Mouse (Mus musculus): ENCODE results near the gene Kcnab3. TPM values are rescaled to one million over a fixed set of nuclear protein-coding genes. Genes with fewer than 3 reads are reported as not detected.

Kcnab3 gene
- polyA plus RNA-seq, 1 experiment from 2014 or later, result 5.1 TPM

DNA sequence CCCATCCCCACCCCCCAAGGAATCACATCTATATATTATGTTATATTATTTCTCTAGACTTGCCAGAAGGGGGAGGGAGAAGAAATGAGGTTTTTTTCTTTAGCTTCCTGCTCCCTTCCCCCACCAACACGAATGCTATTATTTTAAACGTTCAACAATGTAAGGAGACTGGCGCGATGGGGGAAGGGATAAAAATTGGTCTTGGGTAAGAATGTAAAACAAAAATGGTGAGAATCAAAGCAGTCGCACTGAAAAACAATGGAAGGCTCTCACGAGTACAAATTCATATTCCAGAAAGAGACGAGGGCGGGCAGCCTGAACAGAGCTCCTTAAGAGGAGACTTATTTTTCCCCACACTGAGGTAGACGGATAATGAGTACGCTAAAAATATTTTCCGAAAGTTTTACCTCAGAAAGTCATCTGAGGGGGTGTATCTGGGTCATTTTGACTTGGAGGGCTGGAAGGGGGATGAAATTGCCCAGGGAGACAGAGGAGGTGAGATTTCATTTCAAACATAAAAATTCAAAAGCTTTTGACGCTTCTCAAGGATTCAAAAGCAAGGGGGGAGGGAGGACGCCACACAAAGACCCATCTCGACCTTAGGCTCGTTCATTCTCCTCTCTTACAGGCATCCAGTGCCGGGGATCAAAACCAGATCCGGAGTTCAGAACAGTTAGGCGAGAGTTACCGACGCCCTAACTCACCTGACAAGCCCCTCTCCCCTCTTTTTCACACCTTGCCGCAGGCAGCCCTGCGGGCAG, 41.0 kb downstream of the Kcnab3 start:
- H3K36me3 ChIP-seq, result peaks cover 24% of the 10 kb centered on the region
- no peaks in the 10 kb centered on the region for H3K9me3 ChIP-seq
- H3K4me3 ChIP-seq, result peak overlapping the region; percentile 96
- under 1% methylated on average over 22 of the region's 22 CpGs for WGBS
- peak overlapping the region; percentile 94 for H3K4me2 ChIP-seq
- peak overlapping the region; percentile 100 for H3K9ac ChIP-seq
- no peaks in the 10 kb centered on the region for H3K27me3 ChIP-seq
- ATAC-seq (ENCODE audit: low FRiP score), result no peak
- peak overlapping the region; percentile 100 for H3K27ac ChIP-seq
- peaks cover 63% of the 10 kb centered on the region for H3K4me1 ChIP-seq (replicated peaks)

DNA sequence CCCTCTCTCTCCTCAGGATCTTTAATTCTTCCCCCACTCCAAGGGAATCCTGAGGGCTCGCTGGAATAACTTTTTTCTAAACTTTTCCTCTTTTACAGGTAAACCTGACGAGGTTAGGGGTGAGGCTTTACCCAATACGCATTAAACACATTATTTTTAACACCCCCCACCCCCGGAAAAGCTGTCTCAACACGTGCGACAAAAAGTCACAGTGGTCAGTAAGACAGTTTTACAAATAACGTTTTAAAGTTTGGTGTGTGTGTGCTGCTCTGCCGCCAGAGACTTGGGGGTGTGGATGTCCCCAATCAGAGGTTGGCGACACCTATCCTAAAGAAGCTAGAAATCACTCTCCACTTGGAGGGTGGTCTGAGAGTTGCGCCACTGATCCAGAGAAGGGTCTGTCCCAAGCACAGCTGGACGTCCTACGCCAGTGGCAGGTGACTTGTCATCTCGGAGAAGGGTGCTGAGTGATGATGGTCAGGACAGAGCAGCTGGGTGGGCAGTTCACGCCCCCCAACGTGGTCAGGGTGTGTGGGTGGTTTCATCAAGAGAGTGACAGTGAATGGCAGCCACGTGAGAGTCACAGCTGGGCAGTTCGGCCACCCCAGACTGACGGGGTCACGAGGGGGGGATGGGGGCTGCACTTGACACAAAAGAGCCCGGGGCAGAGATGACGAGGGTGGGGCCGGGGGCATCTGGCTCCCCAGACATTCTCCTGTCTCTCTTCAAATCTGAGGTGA, 41.7 kb downstream of the Kcnab3 start:
- Histone ChIP-seq H3K4me3 (peak overlapping the region; percentile 96), H3K27me3 (no peaks in the 10 kb centered on the region), H3K9me3 (no peaks in the 10 kb centered on the region), H3K27ac (peak overlapping the region; percentile 100), H3K4me1 (replicated peaks) (peaks cover 66% of the 10 kb centered on the region), H3K4me2 (peak overlapping the region; percentile 94), H3K36me3 (peaks cover 18% of the 10 kb centered on the region), H3K9ac (peak overlapping the region; percentile 100)
- ATAC-seq (ENCODE audit: low FRiP score), result no peak; the same call in 1 of the 2 replicates
- under 1% methylated on average over 22 of the region's 22 CpGs for WGBS

DNA sequence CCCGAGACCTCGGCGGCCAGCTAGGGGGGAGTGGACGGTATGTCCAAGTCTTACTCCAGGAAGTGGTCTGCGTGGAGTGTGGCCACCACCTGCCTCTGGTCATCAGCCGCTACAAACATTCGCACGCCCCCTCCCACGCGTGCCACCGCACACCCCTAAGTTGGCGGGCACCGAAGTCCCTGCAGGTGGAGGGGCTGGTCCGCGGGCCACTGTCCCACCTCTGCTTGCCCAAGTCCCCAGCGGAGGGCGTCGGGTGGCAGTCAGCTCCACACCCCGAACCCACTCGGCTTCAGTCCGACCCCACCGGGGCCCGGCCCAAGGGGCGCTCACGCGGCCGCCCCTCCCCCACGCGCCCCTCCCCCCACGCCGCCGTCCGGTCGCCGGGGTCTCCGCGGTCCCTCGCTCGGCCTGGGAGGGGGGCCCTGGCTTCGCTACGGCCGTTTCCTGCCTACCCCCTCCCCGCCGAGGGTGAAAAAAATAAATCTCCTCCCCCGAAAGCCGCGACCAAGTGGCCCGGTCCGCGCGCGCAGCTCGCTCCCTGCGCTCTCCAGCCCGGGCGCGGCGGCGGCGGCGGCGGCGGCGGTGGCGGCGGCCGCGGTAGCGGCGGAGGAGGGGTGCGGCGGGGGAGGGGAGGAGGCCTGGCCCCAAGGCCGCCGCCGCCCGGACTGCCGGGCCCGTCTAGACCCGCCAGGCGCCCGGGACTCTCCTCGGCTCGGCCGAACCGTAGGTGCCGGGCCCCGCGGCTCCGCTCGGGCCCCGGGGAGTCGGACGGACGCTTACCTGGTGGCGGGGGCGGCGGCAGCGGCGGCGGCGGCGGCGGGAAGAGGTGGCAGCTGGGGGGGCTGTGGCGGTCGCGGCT, 42.5 kb downstream of the Kcnab3 start:
- Histone ChIP-seq H3K4me1 (replicated peaks) (peaks cover 71% of the 10 kb centered on the region), H3K27me3 (no peaks in the 10 kb centered on the region), H3K9ac (peak overlapping the region; percentile 100), H3K36me3 (peaks cover 18% of the 10 kb centered on the region), H3K4me2 (peak overlapping the region; percentile 94), H3K9me3 (no peaks in the 10 kb centered on the region), H3K27ac (peak overlapping the region; percentile 100), H3K4me3 (peak overlapping the region; percentile 96)
- WGBS, result 0% methylated on average over 43 of the region's 106 CpGs
- ATAC-seq (ENCODE audit: low FRiP score), result peak; percentile 11; the same call in 1 of the 2 replicates

DNA sequence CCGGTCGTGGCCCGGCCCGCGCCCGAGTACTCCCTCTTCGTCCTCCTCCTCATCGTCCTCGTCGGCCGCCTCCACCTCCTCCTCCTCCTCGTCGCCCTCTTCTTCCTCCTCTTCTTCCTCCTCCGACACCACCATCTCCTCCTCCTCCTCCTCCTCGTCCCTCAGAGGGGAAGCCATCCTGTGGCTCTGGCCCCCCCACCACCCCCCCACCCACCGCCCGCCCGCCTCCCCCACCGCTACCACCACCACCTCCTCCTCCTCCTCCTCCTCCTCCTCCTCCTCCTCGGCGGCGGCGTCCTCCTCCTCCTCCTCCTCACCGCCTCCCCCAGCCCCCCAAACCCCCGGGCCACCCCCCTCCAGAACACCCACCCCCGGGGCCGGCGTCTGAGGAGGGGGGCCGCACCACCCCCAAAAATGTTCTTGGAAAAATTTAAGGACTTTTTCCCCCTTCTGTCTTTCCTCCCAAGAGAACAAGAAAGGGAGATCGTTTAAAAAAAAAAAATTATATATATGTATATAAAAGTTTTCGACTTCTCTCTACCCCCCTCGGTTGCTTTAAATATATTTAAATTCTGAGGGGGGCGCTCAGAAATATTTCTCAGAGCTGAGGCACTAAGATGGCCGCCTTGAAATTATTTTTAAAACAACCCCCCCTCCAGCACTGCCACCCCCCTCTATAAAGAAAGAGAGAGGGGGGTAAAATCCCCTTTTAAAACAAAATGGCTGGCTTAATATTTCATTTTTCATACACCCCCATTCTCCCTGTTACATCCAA, 43.3 kb downstream of the Kcnab3 start, which contains the start of gene Chd3:
TSS of gene Chd3 (minus strand) at position 192 of the 775 bp plus-strand sequence.
- Histone ChIP-seq H3K4me1 (replicated peaks) (peaks cover 64% of the 10 kb centered on the region), H3K4me2 (peak within 1 kb of the TSS; percentile 94)

DNA sequence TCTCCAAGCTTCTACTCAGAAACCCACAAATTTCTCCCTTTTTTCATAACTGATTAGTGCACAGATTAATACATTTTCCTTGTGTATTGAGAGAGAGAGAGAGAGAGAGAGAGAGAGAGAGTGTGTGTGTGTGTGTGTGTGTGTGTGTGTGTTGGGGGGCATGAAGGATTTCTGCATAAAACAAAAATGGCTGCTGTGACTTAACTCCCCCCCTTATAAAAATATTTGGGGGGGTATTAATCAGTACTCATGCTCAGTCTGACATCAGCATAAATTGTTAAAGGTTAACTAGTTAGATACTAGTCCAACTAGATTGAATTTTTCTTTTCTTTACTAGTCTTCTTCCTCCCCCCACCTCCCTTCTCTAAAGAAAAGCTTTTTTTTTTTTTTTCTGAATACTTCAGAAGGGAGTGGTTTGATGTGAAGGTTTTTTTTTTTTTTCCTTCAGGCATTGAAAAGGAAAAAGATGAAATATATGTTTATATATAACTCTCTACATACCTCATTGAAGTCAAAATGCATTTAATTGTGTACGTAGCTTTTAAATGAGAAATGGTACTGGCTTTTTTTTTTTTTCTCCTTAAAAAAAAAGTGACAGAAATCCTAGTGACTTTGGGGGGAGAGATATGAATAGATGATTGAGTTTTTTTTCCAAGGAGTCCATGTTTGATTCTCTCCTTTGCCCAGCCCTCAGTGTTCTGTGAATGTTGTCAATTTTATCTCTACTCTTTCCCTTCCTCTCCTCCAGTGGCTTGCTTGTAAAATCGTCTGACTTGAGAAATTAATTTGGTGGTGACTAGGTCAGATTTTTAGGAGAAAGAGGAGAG, 44.1 kb downstream of the Kcnab3 start:
- no peaks in the 10 kb centered on the region for H3K27me3 ChIP-seq
- WGBS, result 10% methylated on average over 2 of the region's 2 CpGs
- H3K4me1 ChIP-seq (replicated peaks), result peaks cover 56% of the 10 kb centered on the region
- no peaks in the 10 kb centered on the region for H3K9me3 ChIP-seq
- H3K4me3 ChIP-seq, result peak overlapping the region; percentile 96
- H3K9ac ChIP-seq, result peak overlapping the region; percentile 100
- no peak for ATAC-seq (ENCODE audit: low FRiP score)
- peak overlapping the region; percentile 94 for H3K4me2 ChIP-seq
- peaks cover 12% of the 10 kb centered on the region; the same call in 1 of the 2 replicates for H3K36me3 ChIP-seq
- peak overlapping the region; percentile 100 for H3K27ac ChIP-seq

More for the DNA sequence above, 43.3 kb downstream of the Kcnab3 start, which contains the start of gene Chd3:
- H3K9ac ChIP-seq, result peak within 1 kb of the TSS; percentile 100
- no peaks in the 10 kb centered on the region for H3K27me3 ChIP-seq
- WGBS, result under 1% methylated on average over 29 of the region's 34 CpGs
- peaks cover 13% of the 10 kb centered on the region; the same call in 1 of the 2 replicates for H3K36me3 ChIP-seq
- H3K4me3 ChIP-seq, result peak within 1 kb of the TSS; percentile 96
- no peak for ATAC-seq (ENCODE audit: low FRiP score)
- no peaks in the 10 kb centered on the region for H3K9me3 ChIP-seq
- H3K27ac ChIP-seq, result peak within 1 kb of the TSS; percentile 100

DNA sequence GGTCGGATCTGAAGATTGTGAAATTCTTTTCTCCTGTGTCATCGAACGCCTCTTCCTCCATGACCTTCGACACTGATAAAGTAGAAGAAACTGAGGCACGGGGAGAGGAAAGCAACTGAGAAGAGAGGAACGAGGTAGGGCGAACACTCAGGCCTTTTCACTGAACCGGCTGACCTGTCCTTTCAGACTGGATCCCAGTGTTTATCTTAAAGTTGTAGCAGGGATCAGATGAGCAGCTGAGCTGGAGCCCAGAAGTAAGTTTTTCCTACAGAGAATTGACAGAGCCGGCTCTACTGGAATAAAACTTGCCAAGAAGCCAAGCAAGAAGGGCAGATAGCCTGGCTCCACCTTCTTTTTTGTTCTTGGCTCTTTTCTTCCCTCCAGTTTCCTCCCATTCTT, 44.8 kb downstream of the Kcnab3 start:
- H3K27ac ChIP-seq, result peak overlapping the region; percentile 84
- H3K4me3 ChIP-seq, result peak overlapping the region; percentile 17
- H3K27me3 ChIP-seq, result no peaks in the 10 kb centered on the region
- 8% methylated on average over 9 of the region's 9 CpGs for WGBS
- H3K4me2 ChIP-seq, result peak overlapping the region; percentile 40
- no peak for ATAC-seq (ENCODE audit: low FRiP score)
- H3K9me3 ChIP-seq, result no peaks in the 10 kb centered on the region
- H3K36me3 ChIP-seq, result peaks cover 16% of the 10 kb centered on the region
- H3K4me1 ChIP-seq (replicated peaks), result peaks cover 50% of the 10 kb centered on the region
- peak overlapping the region; percentile 53 for H3K9ac ChIP-seq

DNA sequence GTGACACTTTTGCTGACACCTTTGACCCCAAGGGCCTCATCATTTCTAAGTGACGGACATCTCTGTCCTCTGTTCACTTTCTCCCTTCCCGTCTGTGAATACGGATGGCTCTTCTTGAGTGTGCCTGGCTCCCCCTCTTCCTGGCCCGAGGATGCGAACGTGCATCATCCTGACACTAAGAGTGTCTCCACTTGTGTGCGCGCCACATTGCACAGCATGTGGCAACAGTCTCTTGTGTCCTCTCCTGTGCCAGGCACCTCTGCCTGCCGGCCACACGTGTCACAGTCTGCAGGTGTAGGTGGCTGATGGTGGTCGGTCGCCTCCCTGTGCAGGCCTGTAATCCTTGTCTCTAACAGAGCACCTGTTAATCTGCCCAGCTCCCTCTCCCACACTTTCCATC, 45.5 kb downstream of the Kcnab3 start:
- no peak; the same call in 1 of the 2 replicates for ATAC-seq (ENCODE audit: low FRiP score)
- H3K36me3 ChIP-seq, result peaks cover 16% of the 10 kb centered on the region
- H3K4me2 ChIP-seq, result peak overlapping the region; percentile 40
- peak overlapping the region; percentile 53 for H3K9ac ChIP-seq
- H3K4me1 ChIP-seq (replicated peaks), result peaks cover 45% of the 10 kb centered on the region
- H3K27ac ChIP-seq, result peak overlapping the region; percentile 84
- no peaks in the 10 kb centered on the region for H3K9me3 ChIP-seq
- 15% methylated on average over 12 of the region's 12 CpGs for WGBS
- H3K4me3 ChIP-seq, result peak overlapping the region; percentile 7; the same call in 1 of the 2 replicates
- no peaks in the 10 kb centered on the region for H3K27me3 ChIP-seq

DNA sequence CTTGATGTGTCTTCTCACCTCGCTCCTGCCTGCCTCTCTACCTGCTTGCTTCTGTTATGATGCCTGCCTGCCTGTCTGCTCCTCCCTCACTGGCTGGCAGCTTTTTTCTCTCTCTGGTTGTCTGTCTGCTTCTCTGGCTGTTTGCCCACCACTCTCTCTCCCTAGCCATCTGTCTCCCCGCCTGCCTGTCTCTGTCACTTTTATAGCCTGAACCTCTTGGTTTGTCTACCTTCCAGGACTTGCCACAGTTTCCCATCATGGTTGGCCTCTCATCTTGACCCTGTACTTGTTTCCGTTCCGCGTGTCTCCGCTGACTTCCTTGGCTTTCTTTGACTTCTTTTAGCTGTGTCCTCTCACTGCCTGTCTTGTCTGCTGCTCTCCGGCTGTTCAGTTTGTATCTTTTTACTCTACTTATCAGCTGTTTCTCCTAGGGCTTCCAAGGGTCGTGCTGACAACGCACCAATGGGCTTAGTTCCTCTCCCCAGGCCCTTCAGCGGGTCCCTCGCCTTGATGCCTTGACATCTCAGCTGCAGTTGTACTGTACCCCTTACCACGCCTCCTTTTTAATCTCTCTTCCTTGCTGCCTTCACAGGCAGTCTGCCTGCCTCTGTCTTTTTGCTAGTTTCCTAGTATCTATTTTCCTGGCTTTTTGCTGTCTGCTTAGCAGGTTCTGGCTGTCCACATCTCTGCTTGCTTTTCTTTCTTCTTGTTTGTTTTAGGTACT, 46.2 kb downstream of the Kcnab3 start:
- peak overlapping the region; percentile 7; the same call in 1 of the 2 replicates for H3K4me3 ChIP-seq
- 35% methylated on average over 12 of the region's 12 CpGs for WGBS
- ATAC-seq (ENCODE audit: low FRiP score), result no peak

DNA sequence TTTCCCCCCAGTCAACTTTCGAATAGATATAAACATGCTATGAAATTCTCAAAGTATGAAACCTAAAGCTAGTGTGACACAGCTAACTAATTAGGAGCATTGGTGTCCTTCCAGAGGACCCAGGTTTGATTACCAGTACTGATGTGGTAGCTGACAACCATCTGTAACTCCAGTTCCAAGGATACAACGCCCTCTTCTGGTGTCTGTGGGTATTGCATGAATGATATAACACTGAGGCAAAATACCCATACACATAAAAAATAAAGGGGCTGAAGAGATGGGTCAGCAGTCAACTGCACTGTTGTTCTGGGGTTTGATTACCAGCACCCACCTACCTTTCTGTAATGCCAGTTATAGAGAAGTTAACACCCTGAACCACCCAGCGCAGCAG, 46.7 kb downstream of the Kcnab3 start:
- no peaks in the 10 kb centered on the region for H3K27me3 ChIP-seq
- H3K4me1 ChIP-seq (replicated peaks), result peaks cover 39% of the 10 kb centered on the region
- no peak overlapping the region for H3K4me2 ChIP-seq
- H3K27ac ChIP-seq, result peak overlapping the region; percentile 84
- WGBS, result 66% methylated on average over 3 of the region's 3 CpGs
- H3K36me3 ChIP-seq, result peaks cover 16% of the 10 kb centered on the region
- no peaks in the 10 kb centered on the region for H3K9me3 ChIP-seq
- no peak for ATAC-seq (ENCODE audit: low FRiP score)
- no peak overlapping the region for H3K4me3 ChIP-seq
- no peak overlapping the region; the same call in 1 of the 2 replicates for H3K9ac ChIP-seq

More for the DNA sequence above, 46.2 kb downstream of the Kcnab3 start:
- H3K27ac ChIP-seq, result peak overlapping the region; percentile 84
- peak overlapping the region; percentile 53; the same call in 1 of the 2 replicates for H3K9ac ChIP-seq
- H3K36me3 ChIP-seq, result peaks cover 16% of the 10 kb centered on the region
- H3K4me2 ChIP-seq, result peak overlapping the region; percentile 40
- no peaks in the 10 kb centered on the region for H3K9me3 ChIP-seq
- peaks cover 45% of the 10 kb centered on the region for H3K4me1 ChIP-seq (replicated peaks)
- no peaks in the 10 kb centered on the region for H3K27me3 ChIP-seq
